Mouse (Mus musculus) T-cell, adult 66 days (primary cell): ENCODE measurements around the gene Id2. TPM values are rescaled to one million over a fixed set of nuclear protein-coding genes. Genes with fewer than 3 reads are reported as not detected.

ENCODE experiments used
- total RNA-seq, 2 experiments: library from RNA; stranded (reverse); gene quantifications; 3 replicates in 1 of 2; 4 replicates in 1 of 2; pipeline ENCODE4 v1.2.4; 2023

Id2 gene
- total RNA-seq, result 100 to 1,000 TPM; 153 to 170 TPM

DNA sequence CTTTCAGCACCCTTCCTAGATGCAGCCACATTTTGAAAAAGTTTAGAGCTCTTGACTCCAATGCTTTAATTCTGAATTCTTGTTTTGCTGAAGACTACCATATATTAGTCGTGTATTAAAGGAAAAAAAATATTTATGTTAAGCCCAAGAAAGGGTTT, at the start of gene Id2:
Gene Id2, minus strand, starts transcription at position 89 of the 158 bp plus-strand sequence.

Other genes with a start within 250 kb of the Id2 start
- 100 to 1,000 TPM; 110 to 111 TPM for gene Kidins220, start 122.2 kb downstream of the Id2 start, total RNA-seq